Mouse (Mus musculus): Measurements from ENCODE around the gene Vps13d.

DNA sequence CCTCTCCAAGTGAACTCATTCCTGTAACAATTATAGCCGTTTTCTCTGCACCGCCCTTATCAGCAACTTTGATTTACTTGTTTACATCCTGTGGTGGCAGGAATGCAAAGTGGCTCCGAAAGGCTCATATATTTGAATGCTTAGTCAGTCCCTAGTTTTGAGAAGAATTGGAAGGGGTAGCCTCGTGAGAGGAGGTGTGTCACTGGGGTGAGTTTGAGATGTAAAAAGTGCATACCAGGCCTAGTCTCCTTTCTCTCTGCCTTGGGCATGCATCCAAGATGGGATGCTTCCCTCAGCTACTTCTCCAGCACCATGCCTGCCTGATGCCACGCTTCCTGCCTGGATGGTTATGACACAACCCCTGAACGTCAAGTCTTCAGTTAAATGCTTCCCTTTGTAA, 225.8 kb downstream of the Vps13d start:
- TF ChIP-seq CTCF (IDR thresholded peaks at IDR 0.05; ENCODE audit: low read depth) = no peak
- TF ChIP-seq EP300 (IDR thresholded peaks at IDR 0.05; ENCODE audit: low read depth) = no peak
